Mouse (Mus musculus): Measurements from ENCODE around the gene Slit1. TPM values are rescaled to one million over a fixed set of nuclear protein-coding genes. Genes with fewer than 3 reads are reported as not detected.

Gene Slit1
- total RNA-seq, 2 experiments from 2014 or later: 0.51 TPM; not detected in 1

DNA sequence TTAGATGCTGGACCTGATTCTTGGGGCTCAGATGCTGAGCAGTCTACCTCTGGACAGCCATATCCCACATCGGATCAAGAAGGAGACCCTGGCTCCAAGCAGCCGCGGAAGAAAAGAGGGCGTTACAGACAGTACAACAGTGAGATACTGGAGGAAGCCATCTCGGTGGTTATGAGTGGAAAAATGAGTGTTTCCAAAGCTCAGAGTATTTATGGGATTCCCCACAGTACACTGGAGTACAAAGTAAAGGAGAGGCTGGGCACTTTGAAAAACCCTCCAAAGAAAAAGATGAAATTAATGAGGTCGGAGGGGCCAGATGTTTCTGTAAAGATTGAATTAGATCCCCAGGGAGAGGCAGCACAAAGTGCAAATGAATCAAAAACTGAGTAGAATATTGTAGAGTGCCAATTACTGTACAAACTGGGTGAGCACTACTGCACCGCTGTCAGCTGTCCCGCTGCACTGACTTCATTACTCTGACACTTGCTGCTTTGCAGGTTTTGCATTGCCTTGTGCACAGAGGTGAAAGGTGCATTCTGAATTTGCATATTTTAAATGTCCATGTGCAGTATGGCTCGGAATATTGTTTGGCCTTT is 184.5 kb downstream of the Slit1 start:
- 0 out of 2 replicates have a peak, but pooled peaks have one; percentile 33 for ATAC-seq (replicated peaks; ENCODE audit: low FRiP score, poor library complexity, severe bottlenecking)

DNA sequence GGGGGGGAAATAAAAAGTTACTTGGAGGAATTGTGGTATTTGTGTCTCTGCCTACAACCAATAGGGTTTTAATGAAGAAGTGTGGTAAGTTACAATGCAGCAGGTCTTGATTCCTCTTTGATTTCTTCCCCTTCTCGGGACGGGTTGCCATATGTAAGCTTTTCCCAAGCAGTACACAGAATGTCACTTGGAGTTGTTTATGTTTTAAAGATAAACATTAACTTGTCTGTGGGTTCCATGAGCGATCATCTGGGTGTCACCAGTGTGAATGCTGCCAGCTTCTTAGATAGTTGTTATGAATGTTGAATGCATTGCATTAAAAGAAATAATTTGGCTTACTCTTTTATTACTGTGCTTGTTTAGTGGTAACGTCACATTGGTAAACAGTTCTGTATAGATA is 186.0 kb downstream of the Slit1 start:
- no peak for ATAC-seq (replicated peaks; ENCODE audit: low FRiP score, poor library complexity, severe bottlenecking)

- 0 out of 2 replicates have a peak, but pooled peaks have one; percentile 14 for ATAC-seq (replicated peaks; ENCODE audit: low FRiP score, poor library complexity, severe bottlenecking)
Measured at GRCm38 (mm10) chr19:41556981-41557380, 186.5 kb downstream of the Slit1 start.

Other genes starting within 250 kb of the Slit1 start
- 20.7 and 20.9 TPM in 2 replicates for gene Gm340, start 161.3 kb downstream of the Slit1 start, total RNA-seq (2015; ENCODE audit: low replicate concordance)
- 48.6 and 48.8 TPM in 2 replicates for gene Gm340, start 161.3 kb downstream of the Slit1 start, total RNA-seq (2017; ENCODE audit: low replicate concordance)
- 17.5 and 28.6 TPM in 2 replicates for gene Arhgap19, start 58.4 kb upstream of the Slit1 start, total RNA-seq (2015; ENCODE audit: low replicate concordance)
- gene Arhgap19, start 58.4 kb upstream of the Slit1 start, total RNA-seq (2017; ENCODE audit: low replicate concordance): 28.1 and 28.3 TPM in 2 replicates
- gene Frat1, start 86.3 kb upstream of the Slit1 start, total RNA-seq (2015; ENCODE audit: low replicate concordance): 0.77 and 3.1 TPM in 2 replicates
- gene Frat1, start 86.3 kb upstream of the Slit1 start, total RNA-seq (2017; ENCODE audit: low replicate concordance): 2.1 and 5.3 TPM in 2 replicates
- gene Frat2, start 104.5 kb upstream of the Slit1 start, total RNA-seq (2015; ENCODE audit: low replicate concordance): 2.3 and 4.8 TPM in 2 replicates
- gene Frat2, start 104.5 kb upstream of the Slit1 start, total RNA-seq (2017; ENCODE audit: low replicate concordance): 3.6 and 11.0 TPM in 2 replicates
- gene Rrp12, start 152.5 kb upstream of the Slit1 start, total RNA-seq (2015; ENCODE audit: low replicate concordance): 0.63 and 2.9 TPM in 2 replicates
- 2.4 and 2.6 TPM in 2 replicates for gene Rrp12, start 152.5 kb upstream of the Slit1 start, total RNA-seq (2017; ENCODE audit: low replicate concordance)
- 154 and 190 TPM in 2 replicates for gene Pgam1, start 168.3 kb upstream of the Slit1 start, total RNA-seq (2015; ENCODE audit: low replicate concordance)
- 58.1 and 69.4 TPM in 2 replicates for gene Pgam1, start 168.3 kb upstream of the Slit1 start, total RNA-seq (2017; ENCODE audit: low replicate concordance)
- 14.0 and 14.6 TPM in 2 replicates for gene Exosc1, start 189.8 kb upstream of the Slit1 start, total RNA-seq (2015; ENCODE audit: low replicate concordance)
- 12.8 and 14.1 TPM in 2 replicates for gene Exosc1, start 189.8 kb upstream of the Slit1 start, total RNA-seq (2017; ENCODE audit: low replicate concordance)
- 20.2 and 22.6 TPM in 2 replicates for gene Zdhhc16, start 189.8 kb upstream of the Slit1 start, total RNA-seq (2015; ENCODE audit: low replicate concordance)
- 6.4 and 19.0 TPM in 2 replicates for gene Zdhhc16, start 189.8 kb upstream of the Slit1 start, total RNA-seq (2017; ENCODE audit: low replicate concordance)
- 10.0 and 27.0 TPM in 2 replicates for gene Mms19, start 237.5 kb upstream of the Slit1 start, total RNA-seq (2015; ENCODE audit: low replicate concordance)
- gene Mms19, start 237.5 kb upstream of the Slit1 start, total RNA-seq (2017; ENCODE audit: low replicate concordance): 3.5 and 13.9 TPM in 2 replicates
- 1.9 and 3.7 TPM in 2 replicates for gene Ubtd1, start 238.1 kb upstream of the Slit1 start, total RNA-seq (2015; ENCODE audit: low replicate concordance)
- 2.4 and 3.7 TPM in 2 replicates for gene Ubtd1, start 238.1 kb upstream of the Slit1 start, total RNA-seq (2017; ENCODE audit: low replicate concordance)

Measured in erythroblast, adult 5-6 weeks (primary cell).